Mouse (Mus musculus): ENCODE results near the gene Cd200. TPM values are rescaled to one million over a fixed set of nuclear protein-coding genes. Genes with fewer than 3 reads are reported as not detected.
"Not testable (repeated sequence)": the region's sequence is repeated elsewhere in the genome, so short reads cannot be mapped to it uniquely, and the experiment has no call there.

Cd200 gene
- polyA plus RNA-seq, 1 experiment from 2014 or later = 40.1 TPM

GRCm38 (mm10) chr16:45366111-45366510 lies 42.7 kb downstream of the Cd200 start:
- Histone ChIP-seq H3K27me3 (ENCODE audit: insufficient read depth, low read length) (no peaks in the 10 kb centered on the region), H3K4me2 (replicated peaks; ENCODE audit: low read depth, low read length) (no peak overlapping the region), H3K27ac (ENCODE audit: low read length) (no peak overlapping the region), H3K36me3 (ENCODE audit: insufficient read depth, low read length) (no peaks in the 10 kb centered on the region), H3K9me3 (ENCODE audit: low read length) (no peaks in the 10 kb centered on the region), H3K4me3 (ENCODE audit: low read length) (no peak overlapping the region), H3K9ac (replicated peaks; ENCODE audit: low read length) (no peak overlapping the region), H3K4me1 (ENCODE audit: insufficient read depth, low read length) (0 out of 2 replicates have a peak, but pooled peaks cover 2% of the 10 kb centered on the region)
- 77% methylated on average over 7 of the region's 7 CpGs for WGBS
- no peak for ATAC-seq (ENCODE audit: low FRiP score, low TSS enrichment)

DNA sequence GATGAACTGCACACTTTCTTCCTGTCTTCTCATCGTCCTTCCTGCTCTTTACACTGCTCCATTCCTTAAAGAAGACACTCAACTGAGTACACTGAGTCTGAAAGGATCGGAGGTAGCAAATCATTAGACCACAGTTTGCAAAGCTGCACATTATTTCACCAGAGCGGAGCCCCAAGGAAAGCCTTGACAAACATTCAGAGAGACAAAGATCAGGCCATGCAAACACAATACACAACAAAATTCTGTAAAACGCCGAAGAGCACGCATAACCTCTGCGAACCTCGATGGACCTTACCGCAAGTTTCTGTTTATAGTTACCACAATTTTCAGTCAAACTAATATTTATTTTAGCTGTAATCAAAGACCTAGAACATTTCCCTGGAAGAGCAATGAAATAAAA lies 43.5 kb downstream of the Cd200 start:
- no peak overlapping the region for H3K4me3 ChIP-seq (ENCODE audit: low read length)
- H3K9ac ChIP-seq (replicated peaks; ENCODE audit: low read length) = no peak overlapping the region
- H3K4me1 ChIP-seq (ENCODE audit: insufficient read depth, low read length) = 0 out of 2 replicates have a peak, but pooled peaks cover 3% of the 10 kb centered on the region
- 55% methylated on average over 9 of the region's 9 CpGs for WGBS
- H3K27me3 ChIP-seq (ENCODE audit: insufficient read depth, low read length) = no peaks in the 10 kb centered on the region
- H3K4me2 ChIP-seq (replicated peaks; ENCODE audit: low read depth, low read length) = no peak overlapping the region
- no peaks in the 10 kb centered on the region for H3K36me3 ChIP-seq (ENCODE audit: insufficient read depth, low read length)
- no peak overlapping the region for H3K27ac ChIP-seq (ENCODE audit: low read length)
- H3K9me3 ChIP-seq (ENCODE audit: low read length) = no peaks in the 10 kb centered on the region
- no peak for ATAC-seq (ENCODE audit: low FRiP score, low TSS enrichment)

- no peak overlapping the region for H3K4me2 ChIP-seq (replicated peaks; ENCODE audit: low read depth, low read length)
- 80% methylated on average over 1 of the region's 1 CpGs for WGBS
Observed at GRCm38 (mm10) chr16:45364627-45365026, 44.2 kb downstream of the Cd200 start.

GRCm38 (mm10) chr16:45363480-45364045 lies 45.3 kb downstream of the Cd200 start:
- H3K4me1 ChIP-seq (ENCODE audit: insufficient read depth, low read length) = 0 out of 2 replicates have a peak, but pooled peaks cover 3% of the 10 kb centered on the region
- H3K27ac ChIP-seq (ENCODE audit: low read length) = no peak overlapping the region
- no peak for ATAC-seq (ENCODE audit: low FRiP score, low TSS enrichment)
- no peaks in the 10 kb centered on the region for H3K27me3 ChIP-seq (ENCODE audit: insufficient read depth, low read length)
- WGBS = 75% methylated on average over 4 of the region's 4 CpGs
- no peak overlapping the region for H3K9ac ChIP-seq (replicated peaks; ENCODE audit: low read length)
- no peak overlapping the region for H3K4me3 ChIP-seq (ENCODE audit: low read length)
- H3K4me2 ChIP-seq (replicated peaks; ENCODE audit: low read depth, low read length) = no peak overlapping the region
- H3K36me3 ChIP-seq (ENCODE audit: insufficient read depth, low read length) = no peaks in the 10 kb centered on the region
- no peaks in the 10 kb centered on the region for H3K9me3 ChIP-seq (ENCODE audit: low read length)

More at GRCm38 (mm10) chr16:45364627-45365026, 44.2 kb downstream of the Cd200 start:
- Histone ChIP-seq H3K27me3 (ENCODE audit: insufficient read depth, low read length) (no peaks in the 10 kb centered on the region), H3K9me3 (ENCODE audit: low read length) (no peaks in the 10 kb centered on the region), H3K9ac (replicated peaks; ENCODE audit: low read length) (no peak overlapping the region), H3K27ac (ENCODE audit: low read length) (no peak overlapping the region), H3K36me3 (ENCODE audit: insufficient read depth, low read length) (no peaks in the 10 kb centered on the region), H3K4me3 (ENCODE audit: low read length) (no peak overlapping the region), H3K4me1 (ENCODE audit: insufficient read depth, low read length) (0 out of 2 replicates have a peak, but pooled peaks cover 3% of the 10 kb centered on the region)
- ATAC-seq (ENCODE audit: low FRiP score, low TSS enrichment) = no peak

GRCm38 (mm10) chr16:45361450-45361849 lies 47.4 kb downstream of the Cd200 start:
- H3K27ac ChIP-seq (ENCODE audit: low read length) = no peak overlapping the region
- H3K4me3 ChIP-seq (ENCODE audit: low read length) = no peak overlapping the region
- H3K4me1 ChIP-seq (ENCODE audit: insufficient read depth, low read length) = 0 out of 2 replicates have a peak, but pooled peaks cover 3% of the 10 kb centered on the region
- no peak for ATAC-seq (ENCODE audit: low FRiP score, low TSS enrichment)
- H3K27me3 ChIP-seq (ENCODE audit: insufficient read depth, low read length) = no peaks in the 10 kb centered on the region
- no peaks in the 10 kb centered on the region for H3K36me3 ChIP-seq (ENCODE audit: insufficient read depth, low read length)
- no peaks in the 10 kb centered on the region for H3K9me3 ChIP-seq (ENCODE audit: low read length)
- H3K9ac ChIP-seq (replicated peaks; ENCODE audit: low read length) = no peak overlapping the region
- H3K4me2 ChIP-seq (replicated peaks; ENCODE audit: low read depth, low read length) = no peak overlapping the region

GRCm38 (mm10) chr16:45358441-45358840 lies 50.4 kb downstream of the Cd200 start:
- H3K9ac ChIP-seq (replicated peaks; ENCODE audit: low read length); ATAC-seq (ENCODE audit: low FRiP score, low TSS enrichment); H3K27me3 ChIP-seq (ENCODE audit: insufficient read depth, low read length); H3K9me3 ChIP-seq (ENCODE audit: low read length); H3K4me2 ChIP-seq (replicated peaks; ENCODE audit: low read depth, low read length); H3K4me3 ChIP-seq (ENCODE audit: low read length); H3K36me3 ChIP-seq (ENCODE audit: insufficient read depth, low read length); H3K4me1 ChIP-seq (ENCODE audit: insufficient read depth, low read length); H3K27ac ChIP-seq (ENCODE audit: low read length): not testable (repeated sequence)
- 91% methylated on average over 5 of the region's 5 CpGs for WGBS

DNA sequence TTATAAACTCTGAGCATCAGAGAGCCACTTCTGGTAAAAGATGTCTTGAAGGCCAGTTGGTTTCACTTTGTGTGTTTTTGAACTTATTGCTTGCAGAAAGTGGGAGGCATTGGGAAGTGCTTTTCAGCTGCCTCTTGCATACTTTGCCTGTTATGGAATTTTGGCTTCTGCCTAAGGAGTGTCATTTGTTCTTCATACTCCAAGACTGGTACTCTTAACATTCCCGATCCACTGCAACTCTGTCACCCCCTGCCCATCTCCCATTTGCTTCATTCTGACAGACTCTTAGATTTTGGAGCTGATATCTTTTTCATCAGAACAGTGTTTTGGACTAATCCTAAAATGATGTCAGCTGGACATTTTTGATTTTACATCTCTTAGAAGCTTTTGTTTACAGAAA lies 51.7 kb downstream of the Cd200 start:
- 0 out of 2 replicates have a peak, but pooled peaks cover 3% of the 10 kb centered on the region for H3K4me1 ChIP-seq (ENCODE audit: insufficient read depth, low read length)
- H3K27ac ChIP-seq (ENCODE audit: low read length) = no peak overlapping the region
- H3K9ac ChIP-seq (replicated peaks; ENCODE audit: low read length) = no peak overlapping the region
- no peaks in the 10 kb centered on the region for H3K36me3 ChIP-seq (ENCODE audit: insufficient read depth, low read length)
- WGBS = 73% methylated on average over 1 of the region's 1 CpGs
- H3K9me3 ChIP-seq (ENCODE audit: low read length) = no peaks in the 10 kb centered on the region
- no peak for ATAC-seq (ENCODE audit: low FRiP score, low TSS enrichment)
- H3K27me3 ChIP-seq (ENCODE audit: insufficient read depth, low read length) = no peaks in the 10 kb centered on the region
- no peak overlapping the region for H3K4me3 ChIP-seq (ENCODE audit: low read length)
- H3K4me2 ChIP-seq (replicated peaks; ENCODE audit: low read depth, low read length) = no peak overlapping the region

DNA sequence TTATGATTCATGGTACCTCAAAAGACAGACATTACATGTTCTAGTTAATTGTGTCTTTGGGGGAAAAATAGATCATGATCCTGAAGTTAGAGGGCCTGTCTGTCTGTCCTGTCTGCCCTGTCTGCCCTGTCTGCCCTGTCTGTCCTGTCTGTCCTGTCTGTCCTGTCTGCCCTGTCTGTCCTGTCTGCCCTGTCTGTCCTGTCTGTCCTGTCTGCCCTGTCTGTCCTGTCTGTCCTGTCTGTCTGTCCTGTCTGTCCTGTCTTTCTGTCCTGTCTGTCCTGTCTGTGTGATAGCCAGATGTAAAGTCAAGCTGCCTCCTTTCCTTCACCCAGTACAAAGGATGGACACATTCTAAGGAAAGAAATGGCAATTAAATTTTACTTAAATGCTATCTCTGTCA lies 56.0 kb downstream of the Cd200 start:
- H3K27me3 ChIP-seq (ENCODE audit: insufficient read depth, low read length) = no peaks in the 10 kb centered on the region
- no peaks in the 10 kb centered on the region for H3K9me3 ChIP-seq (ENCODE audit: low read length)
- H3K4me3 ChIP-seq (ENCODE audit: low read length) = no peak overlapping the region
- no peaks in the 10 kb centered on the region for H3K4me1 ChIP-seq (ENCODE audit: insufficient read depth, low read length)
- no peaks in the 10 kb centered on the region for H3K36me3 ChIP-seq (ENCODE audit: insufficient read depth, low read length)
- no peak overlapping the region for H3K9ac ChIP-seq (replicated peaks; ENCODE audit: low read length)
- ATAC-seq (ENCODE audit: low FRiP score, low TSS enrichment) = peak; percentile 92
- no peak overlapping the region for H3K4me2 ChIP-seq (replicated peaks; ENCODE audit: low read depth, low read length)
- no peak overlapping the region for H3K27ac ChIP-seq (ENCODE audit: low read length)

- WGBS = 57% methylated on average over 4 of the region's 4 CpGs
Observed at GRCm38 (mm10) chr16:45350767-45351166, 58.1 kb downstream of the Cd200 start.

DNA sequence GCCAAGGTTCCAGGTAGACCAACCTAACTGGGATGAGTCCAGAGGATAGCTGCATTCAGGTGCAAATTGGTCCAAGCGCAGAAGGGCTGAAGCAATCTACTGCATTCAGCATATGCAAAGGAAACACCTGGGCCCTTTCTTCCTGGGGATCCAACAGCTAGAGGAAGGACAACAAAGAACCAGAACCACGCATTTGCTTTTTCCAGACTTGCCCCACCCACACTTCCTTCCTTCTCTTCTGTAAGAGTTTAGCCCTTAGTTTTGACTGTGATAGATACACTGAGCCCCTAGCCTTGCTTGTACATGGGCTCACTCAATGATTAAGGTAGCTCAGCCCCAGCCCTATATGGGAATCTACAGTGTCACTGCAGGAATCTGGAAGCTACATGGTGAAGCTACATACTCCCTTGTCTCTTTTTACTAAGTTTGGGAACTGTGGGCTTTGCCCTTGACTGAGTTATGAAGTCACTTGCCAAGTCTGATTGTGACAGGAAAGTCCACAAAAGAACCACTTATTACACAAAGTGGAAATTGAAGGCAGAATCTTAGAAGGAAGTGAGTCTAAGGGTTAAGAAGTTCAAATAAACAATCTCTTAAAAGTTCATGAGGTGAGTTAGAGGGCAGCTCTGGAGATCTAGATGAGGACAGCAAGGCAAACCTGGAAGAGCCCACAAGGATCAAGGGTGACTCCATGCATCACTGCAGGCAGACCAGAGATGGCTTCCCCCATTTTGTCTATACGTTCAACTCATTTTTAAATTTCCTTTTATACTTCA lies 59.1 kb downstream of the Cd200 start:
- no peaks in the 10 kb centered on the region for H3K27me3 ChIP-seq (ENCODE audit: insufficient read depth, low read length)
- no peak overlapping the region for H3K4me2 ChIP-seq (replicated peaks; ENCODE audit: low read depth, low read length)
- ATAC-seq (ENCODE audit: low FRiP score, low TSS enrichment) = peak; percentile 54; the same call in 1 of the 2 replicates
- H3K4me1 ChIP-seq (ENCODE audit: insufficient read depth, low read length) = no peaks in the 10 kb centered on the region
- H3K9me3 ChIP-seq (ENCODE audit: low read length) = no peaks in the 10 kb centered on the region
- WGBS = 78% methylated on average over 3 of the region's 3 CpGs
- no peak overlapping the region for H3K9ac ChIP-seq (replicated peaks; ENCODE audit: low read length)
- no peaks in the 10 kb centered on the region for H3K36me3 ChIP-seq (ENCODE audit: insufficient read depth, low read length)
- H3K27ac ChIP-seq (ENCODE audit: low read length) = peak overlapping the region; percentile 51
- H3K4me3 ChIP-seq (ENCODE audit: low read length) = no peak overlapping the region

More at GRCm38 (mm10) chr16:45350767-45351166, 58.1 kb downstream of the Cd200 start:
- Histone ChIP-seq H3K36me3 (ENCODE audit: insufficient read depth, low read length) (no peaks in the 10 kb centered on the region), H3K27me3 (ENCODE audit: insufficient read depth, low read length) (no peaks in the 10 kb centered on the region), H3K4me2 (replicated peaks; ENCODE audit: low read depth, low read length) (no peak overlapping the region), H3K9ac (replicated peaks; ENCODE audit: low read length) (no peak overlapping the region), H3K9me3 (ENCODE audit: low read length) (no peaks in the 10 kb centered on the region), H3K4me1 (ENCODE audit: insufficient read depth, low read length) (no peaks in the 10 kb centered on the region), H3K4me3 (ENCODE audit: low read length) (no peak overlapping the region), H3K27ac (ENCODE audit: low read length) (no peak overlapping the region)
- ATAC-seq (ENCODE audit: low FRiP score, low TSS enrichment) = no peak

All from kidney, embryonic 16.5 days (tissue).